Mouse (Mus musculus) neural tube, embryonic 14.5 days (tissue): ENCODE measurements around the gene Tha1. TPM values are rescaled to one million over a fixed set of nuclear protein-coding genes. Genes with fewer than 3 reads are reported as not detected.

Source experiments
- ATAC-seq: fragments of 200-750 bp; cut with Nextera tagmentation; 2 replicates; pipeline ENCODE4 v1.8.0; 2017; ENCODE audit warnings: low read depth, mild to moderate bottlenecking, moderate TSS enrichment, moderate library complexity
- H3K27ac ChIP-seq: fragments of 300-500 bp; sonication (generic); 2 replicates; pipeline ENCODE4 v1.5.1; 2014; ENCODE audit warnings: low read depth, mild to moderate bottlenecking, control low read depth, low read length, moderate library complexity, mixed read lengths
- H3K27me3 ChIP-seq: fragments of 300-500 bp; sonication (generic); 2 replicates; pipeline ENCODE4 v1.6.1; 2014; ENCODE audit warnings: low read length; ENCODE audit not compliant: control insufficient read depth, insufficient read depth
- H3K36me3 ChIP-seq: fragments of 300-500 bp; sonication (generic); 2 replicates; pipeline ENCODE4 v1.6.1; 2014; ENCODE audit warnings: low read length, mixed read lengths; ENCODE audit not compliant: control insufficient read depth, insufficient read depth
- H3K4me1 ChIP-seq: fragments of 300-500 bp; sonication (generic); 2 replicates; pipeline ENCODE4 v1.6.1; 2014; ENCODE audit warnings: low read length; ENCODE audit not compliant: control insufficient read depth, insufficient read depth
- H3K4me2 ChIP-seq: fragments of 300-500 bp; sonication (generic); 2 replicates; pipeline ENCODE4 v1.6.1; 2014; ENCODE audit warnings: mild to moderate bottlenecking, low read depth, low read length, control low read depth
- H3K4me3 ChIP-seq: fragments of 300-500 bp; sonication (generic); 2 replicates; pipeline ENCODE4 v1.5.1; 2014; ENCODE audit warnings: low read depth, low read length, control low read depth, mixed read lengths
- H3K9ac ChIP-seq: fragments of 300-500 bp; sonication (generic); replicated peaks from 2 replicates; pipeline ENCODE4 v1.6.1; 2014; ENCODE audit warnings: low read depth, mild to moderate bottlenecking, control low read depth, low read length, mixed read lengths
- H3K9me3 ChIP-seq: fragments of 300-500 bp; sonication (generic); 2 replicates; pipeline ENCODE4 v1.6.1; 2016; ENCODE audit warnings: low read length; ENCODE audit not compliant: control insufficient read depth
- WGBS: fragments of 180-500 bp; shearing (Covaris S2); extraction: QIAGEN DNeasy Blood & Tissue Kit; methylation state at CpG from one replicate; pipeline ENCODE4 v1.1.7; 2014; 5-methylcytosine and 5-hydroxymethylcytosine counted together
- polyA plus RNA-seq: library from polyadenylated mRNA; unstranded; fragments of >200 nt; fragmentation: Nextera tagmentation; extraction: Ambion mirVana; gene quantifications from 2 replicates; pipeline ENCODE4 v1.2.1, GENCODE M21; 2014

Gene Tha1
- polyA plus RNA-seq, 1 experiment from 2014 or later: 4.2 TPM

DNA sequence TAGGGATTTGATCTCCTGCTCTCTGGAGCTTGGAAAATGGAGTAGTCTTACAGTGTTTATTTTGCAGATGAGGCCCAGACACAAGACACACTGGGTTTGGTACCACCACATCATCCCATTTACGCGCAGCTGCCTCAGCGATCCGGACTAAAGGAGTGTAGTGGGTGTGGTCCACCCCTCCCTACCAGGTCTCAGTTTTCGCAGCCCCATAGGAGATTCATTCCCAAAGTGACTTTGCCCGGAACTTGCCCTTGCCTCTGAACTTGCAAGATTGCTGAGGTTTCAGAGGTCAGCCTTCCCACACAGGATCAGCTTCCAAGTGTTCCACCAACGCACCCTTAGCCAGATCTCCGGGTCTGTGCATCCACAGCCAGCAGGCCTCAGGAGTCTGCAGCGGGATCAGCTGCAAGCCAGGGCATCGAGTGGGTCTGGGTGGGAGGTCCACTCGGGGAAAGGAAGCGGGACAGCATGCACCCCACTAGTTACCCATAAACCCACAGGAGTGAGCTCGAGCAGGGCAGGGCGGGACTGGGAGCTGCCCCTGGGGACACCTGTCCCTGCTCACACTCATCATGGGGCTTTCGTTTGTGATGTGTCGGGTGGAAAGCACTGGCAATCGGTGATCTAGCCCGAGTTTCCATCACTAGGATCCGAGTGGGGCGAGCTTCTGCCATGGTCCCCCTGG lies 15.0 kb upstream of the Tha1 start:
- Histone ChIP-seq H3K9ac (0 out of 2 replicates have a peak overlapping the region, but pooled peaks have one; percentile 25), H3K9me3 (no peaks in the 10 kb centered on the region), H3K4me1 (peaks cover 27% of the 10 kb centered on the region), H3K4me3 (no peak overlapping the region; the same call in 1 of the 2 replicates), H3K4me2 (peak overlapping the region; percentile 41; the same call in 1 of the 2 replicates), H3K36me3 (no peaks in the 10 kb centered on the region), H3K27ac (no peak overlapping the region), H3K27me3 (no peaks in the 10 kb centered on the region)
- ATAC-seq: no peak
- 13% methylated on average over 20 of the region's 20 CpGs for WGBS

- Histone ChIP-seq H3K36me3 (no peaks in the 10 kb centered on the region), H3K9me3 (no peaks in the 10 kb centered on the region), H3K9ac (no peak overlapping the region), H3K4me1 (peaks cover 25% of the 10 kb centered on the region), H3K4me3 (no peak overlapping the region), H3K4me2 (no peak overlapping the region), H3K27ac (no peak overlapping the region), H3K27me3 (no peaks in the 10 kb centered on the region)
- no peak for ATAC-seq
- WGBS: 49% methylated on average over 5 of the region's 5 CpGs
Measured at GRCm38 (mm10) chr11:117886000-117886399, 12.7 kb upstream of the Tha1 start.

DNA sequence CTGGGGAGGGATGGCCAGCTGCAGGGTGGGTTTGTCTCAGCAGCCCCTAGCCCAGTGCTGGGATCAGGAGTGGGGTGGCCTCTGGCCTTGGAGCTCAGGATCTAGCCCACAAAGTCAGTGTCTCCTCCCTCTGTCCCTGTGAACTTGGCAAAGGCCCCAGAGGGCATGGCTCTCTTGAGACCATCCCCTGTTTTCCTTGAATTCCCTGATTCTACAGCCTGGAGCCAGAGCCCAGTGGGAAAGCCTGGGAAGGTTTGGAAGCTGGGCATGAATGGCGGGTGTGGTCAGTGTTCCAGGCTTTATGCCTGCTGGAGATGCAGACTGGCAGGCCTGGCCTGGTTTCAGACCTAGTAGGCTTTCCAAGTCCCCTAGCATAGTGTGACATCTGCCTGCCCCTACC lies 8.9 kb upstream of the Tha1 start:
- H3K4me3 ChIP-seq: no peak overlapping the region
- H3K36me3 ChIP-seq: no peaks in the 10 kb centered on the region
- no peak overlapping the region for H3K4me2 ChIP-seq
- no peaks in the 10 kb centered on the region for H3K9me3 ChIP-seq
- no peak for ATAC-seq
- no peak overlapping the region for H3K9ac ChIP-seq
- WGBS: 71% methylated on average over 1 of the region's 1 CpGs
- H3K27me3 ChIP-seq: no peaks in the 10 kb centered on the region
- peaks cover 10% of the 10 kb centered on the region for H3K4me1 ChIP-seq
- no peak overlapping the region for H3K27ac ChIP-seq

GRCm38 (mm10) chr11:117881787-117882186 lies 8.5 kb upstream of the Tha1 start:
- H3K4me1 ChIP-seq: peaks cover 10% of the 10 kb centered on the region
- 29% methylated on average over 7 of the region's 8 CpGs for WGBS
- no peak overlapping the region for H3K4me3 ChIP-seq
- no peaks in the 10 kb centered on the region for H3K9me3 ChIP-seq
- no peak overlapping the region for H3K4me2 ChIP-seq
- no peak overlapping the region for H3K27ac ChIP-seq
- no peak overlapping the region for H3K9ac ChIP-seq
- no peaks in the 10 kb centered on the region for H3K36me3 ChIP-seq
- ATAC-seq: no peak
- no peaks in the 10 kb centered on the region for H3K27me3 ChIP-seq

GRCm38 (mm10) chr11:117880977-117881358 lies 7.7 kb upstream of the Tha1 start:
- no peak overlapping the region for H3K4me2 ChIP-seq
- H3K4me3 ChIP-seq: no peak overlapping the region
- H3K9me3 ChIP-seq: no peaks in the 10 kb centered on the region
- H3K27me3 ChIP-seq: no peaks in the 10 kb centered on the region
- H3K36me3 ChIP-seq: no peaks in the 10 kb centered on the region
- WGBS: 87% methylated on average over 6 of the region's 6 CpGs
- H3K9ac ChIP-seq: no peak overlapping the region
- peaks cover 10% of the 10 kb centered on the region for H3K4me1 ChIP-seq
- ATAC-seq: no peak
- no peak overlapping the region for H3K27ac ChIP-seq

GRCm38 (mm10) chr11:117880336-117880976 lies 7.2 kb upstream of the Tha1 start:
- no peak for ATAC-seq
- no peak overlapping the region for H3K9ac ChIP-seq
- no peak overlapping the region for H3K27ac ChIP-seq
- H3K27me3 ChIP-seq: no peaks in the 10 kb centered on the region
- no peaks in the 10 kb centered on the region for H3K36me3 ChIP-seq
- H3K4me3 ChIP-seq: no peak overlapping the region
- 89% methylated on average over 9 of the region's 9 CpGs for WGBS
- H3K4me1 ChIP-seq: peaks cover 10% of the 10 kb centered on the region
- H3K9me3 ChIP-seq: no peaks in the 10 kb centered on the region
- H3K4me2 ChIP-seq: no peak overlapping the region

DNA sequence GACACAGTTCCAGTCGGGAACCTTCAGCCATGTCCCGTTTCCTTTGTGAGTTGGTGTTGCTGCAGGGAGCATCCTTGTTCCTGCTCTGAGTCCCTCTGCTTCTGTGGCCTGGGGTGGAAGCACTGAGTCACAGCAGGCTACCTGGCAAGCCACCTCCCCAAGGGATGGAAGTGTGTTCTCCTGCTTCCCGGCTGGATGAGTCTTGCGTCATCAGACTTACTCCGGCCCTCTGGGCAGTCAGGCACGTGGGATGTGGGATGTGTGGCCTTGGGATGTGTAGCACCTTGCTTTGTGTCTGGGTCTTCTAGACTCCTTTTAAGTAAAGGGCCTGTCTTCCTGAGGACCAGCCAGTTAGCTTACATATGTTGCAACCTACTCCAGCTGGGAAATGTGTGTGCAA lies 6.4 kb upstream of the Tha1 start:
- Histone ChIP-seq H3K9me3 (no peaks in the 10 kb centered on the region), H3K27me3 (no peaks in the 10 kb centered on the region), H3K9ac (no peak overlapping the region), H3K36me3 (no peaks in the 10 kb centered on the region), H3K4me3 (no peak overlapping the region), H3K4me1 (peaks cover 10% of the 10 kb centered on the region), H3K4me2 (no peak overlapping the region), H3K27ac (no peak overlapping the region)
- WGBS: 81% methylated on average over 6 of the region's 6 CpGs
- no peak for ATAC-seq

DNA sequence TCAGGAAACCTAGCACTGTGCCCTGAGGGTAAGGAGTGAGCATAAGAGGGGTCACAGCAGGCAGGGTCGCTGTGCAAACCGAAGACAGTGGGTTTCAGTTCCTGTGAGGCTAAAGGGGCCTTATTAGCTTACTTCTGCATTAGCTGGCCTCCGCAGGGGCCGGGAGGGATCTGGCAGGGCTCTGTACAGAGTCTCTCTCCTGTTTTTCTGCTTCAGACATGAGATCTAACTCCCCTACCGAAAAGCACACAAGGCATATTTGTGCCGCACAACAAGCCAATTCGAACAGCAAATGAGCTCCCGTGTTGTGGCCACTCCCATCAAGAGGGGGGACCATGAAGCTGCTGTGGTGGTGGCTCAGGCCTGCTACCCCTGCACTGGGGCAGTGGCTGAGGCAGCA lies 5.6 kb upstream of the Tha1 start:
- no peak overlapping the region for H3K9ac ChIP-seq

GRCm38 (mm10) chr11:117877917-117878745 lies 4.8 kb upstream of the Tha1 start:
- peak; percentile 75 for ATAC-seq
- Histone ChIP-seq H3K27ac (peak overlapping the region; percentile 49; the same call in 1 of the 2 replicates), H3K4me1 (peaks cover 10% of the 10 kb centered on the region), H3K27me3 (no peaks in the 10 kb centered on the region), H3K9me3 (no peaks in the 10 kb centered on the region), H3K4me3 (no peak overlapping the region), H3K36me3 (no peaks in the 10 kb centered on the region), H3K9ac (no peak overlapping the region), H3K4me2 (peak overlapping the region; percentile 34)
- WGBS: 17% methylated on average over 13 of the region's 13 CpGs

More for the DNA sequence above, 5.6 kb upstream of the Tha1 start:
- H3K4me1 ChIP-seq: peaks cover 10% of the 10 kb centered on the region
- H3K27me3 ChIP-seq: no peaks in the 10 kb centered on the region
- no peaks in the 10 kb centered on the region for H3K9me3 ChIP-seq
- ATAC-seq: no peak
- H3K36me3 ChIP-seq: no peaks in the 10 kb centered on the region
- H3K4me3 ChIP-seq: no peak overlapping the region
- WGBS: 21% methylated on average over 8 of the region's 8 CpGs
- peak overlapping the region; percentile 49 for H3K27ac ChIP-seq
- peak overlapping the region; percentile 34 for H3K4me2 ChIP-seq
